Mouse (Mus musculus): ENCODE measurements around the gene Tnf. TPM values are rescaled to one million over a fixed set of nuclear protein-coding genes. Genes with fewer than 3 reads are reported as not detected.
A peak's percentile ranks its signal among the peaks of the same experiment; 100 is the strongest.

The Tnf gene
- polyA plus RNA-seq, 1 experiment = 0.15 TPM

DNA sequence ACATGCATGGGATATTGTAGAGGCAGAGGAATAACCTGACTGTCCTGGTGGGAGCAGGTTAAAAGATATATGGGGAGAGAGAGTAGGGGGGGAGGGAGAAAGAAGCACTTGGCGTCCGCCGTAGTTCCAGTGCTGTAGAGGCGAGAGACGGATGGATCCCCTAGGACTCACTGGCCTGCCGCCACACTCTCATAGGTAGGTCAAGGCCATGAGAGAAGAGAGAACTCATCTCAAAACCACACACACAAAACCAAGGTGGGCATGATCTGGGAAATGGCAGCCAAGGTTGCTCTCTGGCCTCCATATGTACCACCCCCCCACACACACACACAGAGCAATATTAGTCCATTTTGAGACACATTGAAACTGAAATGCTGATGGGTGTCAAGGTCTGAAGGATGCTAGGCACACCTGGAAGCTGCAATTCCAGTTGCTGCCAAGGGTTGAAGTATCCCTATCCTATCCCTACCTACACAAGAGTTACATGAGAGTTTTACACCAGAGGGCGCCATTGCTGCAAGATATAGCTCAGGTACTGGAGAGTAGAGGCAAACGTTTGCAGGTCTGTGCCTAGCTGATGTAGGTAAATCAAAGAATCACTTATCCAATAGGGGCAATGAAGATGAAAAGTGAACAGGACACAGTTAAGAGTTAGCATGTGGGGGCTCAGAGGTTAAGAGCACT lies 35.3 kb downstream of the Tnf start:
- TF ChIP-seq POLR2A (IDR thresholded peaks at IDR 0.05; ENCODE audit: borderline replicate concordance, extremely low read depth, insufficient read depth, insufficient read length, poor library complexity, severe bottlenecking) (no peak), CTCF (IDR thresholded peaks at IDR 0.05; ENCODE audit: borderline replicate concordance, extremely low read depth, insufficient read depth, insufficient read length) (peak; percentile 54; the same call in 1 of the 2 replicates)
- peak; percentile 89 for DNase-seq (ENCODE audit: low read depth)

DNA sequence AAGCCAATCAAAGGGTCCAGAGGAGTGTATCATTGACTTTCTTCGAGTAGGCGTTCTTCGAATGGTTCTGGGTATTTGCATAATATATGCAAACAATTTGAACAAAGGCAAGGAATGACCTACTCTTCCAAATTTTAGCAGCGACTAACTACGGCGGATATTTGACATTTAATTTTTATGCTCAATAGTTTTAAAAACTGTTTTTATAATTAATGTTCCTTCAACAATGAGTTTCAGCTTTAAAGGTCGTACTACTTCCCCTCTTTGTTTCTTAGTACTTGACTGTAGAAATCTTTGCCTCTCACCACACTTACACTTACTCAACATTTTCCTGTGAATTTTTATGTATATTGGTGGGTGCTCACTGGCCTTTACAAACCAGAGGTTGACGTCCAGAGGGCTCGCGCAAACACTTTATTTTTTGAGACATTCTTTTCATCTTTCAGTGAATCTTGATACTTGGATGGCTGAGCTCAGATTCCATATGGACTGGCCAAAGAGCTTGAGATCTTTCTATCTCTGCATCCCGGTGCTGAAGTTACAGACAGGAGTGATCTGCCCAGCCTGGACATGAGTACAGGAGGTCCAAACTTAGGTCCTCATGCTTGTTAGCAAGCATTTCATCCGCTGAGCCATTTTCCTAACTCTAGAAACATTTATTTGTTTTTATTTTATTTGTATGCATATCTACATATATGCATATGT lies 36.2 kb downstream of the Tnf start:
- peak; percentile 30 for DNase-seq (ENCODE audit: low read depth)

DNA sequence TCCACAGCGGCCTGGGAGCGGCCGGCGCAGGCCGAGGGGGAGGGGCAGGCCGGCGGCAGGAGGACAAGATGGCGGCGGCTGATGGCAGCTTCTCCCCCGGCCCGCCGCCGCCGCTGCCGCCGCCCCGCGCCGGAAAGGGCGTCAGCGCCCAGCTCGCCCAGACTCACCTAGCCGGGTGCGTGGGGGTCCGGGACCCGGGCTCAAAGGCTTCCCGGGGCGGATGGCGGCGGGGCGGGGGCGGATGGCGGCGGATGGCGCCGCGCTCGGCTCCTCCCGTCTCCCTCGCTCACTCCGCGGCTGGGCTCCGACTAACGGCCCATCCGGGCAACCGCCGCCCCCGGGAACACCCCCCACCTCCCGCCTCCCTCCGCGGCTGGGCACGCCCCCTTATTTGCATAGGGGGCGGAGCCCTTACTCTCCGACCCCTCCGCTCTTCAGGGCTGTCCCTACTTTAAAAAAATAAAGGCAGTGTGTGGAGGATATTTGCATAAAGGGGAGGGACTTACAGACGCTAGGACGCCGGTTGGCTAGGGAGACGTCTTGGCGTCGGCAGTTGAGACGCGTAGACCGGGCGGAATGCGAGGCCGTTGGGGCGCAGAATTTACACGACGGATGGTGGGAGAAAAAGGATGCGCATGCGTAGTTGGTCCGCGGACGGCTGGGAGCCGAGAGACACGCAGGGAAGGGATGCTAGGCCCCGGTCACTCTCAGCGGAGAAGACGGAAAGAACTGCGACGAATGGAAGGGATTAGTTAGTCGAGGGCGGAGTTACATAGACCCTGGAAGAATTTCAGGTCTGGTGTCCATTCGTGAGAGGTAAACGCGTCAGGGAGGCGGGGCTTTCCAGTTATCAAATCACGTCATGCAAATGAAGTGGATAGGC lies 37.0 kb downstream of the Tnf start, which contains the start of gene Prrc2a:
Prrc2a (minus strand) TSS at position 330 of the 883 bp plus-strand sequence.
- TF ChIP-seq CTCF (IDR thresholded peaks at IDR 0.05; ENCODE audit: borderline replicate concordance, extremely low read depth, insufficient read depth, insufficient read length) (no peak), POLR2A (IDR thresholded peaks at IDR 0.05; ENCODE audit: borderline replicate concordance, extremely low read depth, insufficient read depth, insufficient read length, poor library complexity, severe bottlenecking) (peak; percentile 96)
- DNase-seq (ENCODE audit: low read depth) = peak; percentile 100

More for the DNA sequence above, 36.2 kb downstream of the Tnf start:
- TF ChIP-seq POLR2A (IDR thresholded peaks at IDR 0.05; ENCODE audit: borderline replicate concordance, extremely low read depth, insufficient read depth, insufficient read length, poor library complexity, severe bottlenecking) (no peak), CTCF (IDR thresholded peaks at IDR 0.05; ENCODE audit: borderline replicate concordance, extremely low read depth, insufficient read depth, insufficient read length) (no peak)

DNA sequence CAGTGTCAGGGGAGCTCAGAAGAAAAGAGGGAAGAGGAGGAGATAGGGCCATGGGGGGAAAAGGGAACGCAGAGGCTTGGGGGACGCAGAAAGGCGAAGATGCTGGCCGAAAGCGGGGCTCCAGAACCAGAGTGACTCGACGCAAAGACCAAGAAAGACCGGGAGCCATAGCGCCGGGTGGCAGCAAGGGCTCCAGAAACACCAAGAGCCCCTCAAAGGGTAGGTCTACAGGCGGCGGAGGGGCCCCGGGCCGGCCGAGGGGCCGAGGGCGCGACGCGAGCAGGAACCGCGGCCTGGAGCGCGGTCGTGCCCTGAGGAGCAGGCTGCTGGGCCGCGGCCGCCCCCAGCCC lies 37.6 kb downstream of the Tnf start:
- TF ChIP-seq CTCF (IDR thresholded peaks at IDR 0.05; ENCODE audit: borderline replicate concordance, extremely low read depth, insufficient read depth, insufficient read length) (no peak), POLR2A (IDR thresholded peaks at IDR 0.05; ENCODE audit: borderline replicate concordance, extremely low read depth, insufficient read depth, insufficient read length, poor library complexity, severe bottlenecking) (no peak)
- peak; percentile 20 for DNase-seq (ENCODE audit: low read depth)

DNA sequence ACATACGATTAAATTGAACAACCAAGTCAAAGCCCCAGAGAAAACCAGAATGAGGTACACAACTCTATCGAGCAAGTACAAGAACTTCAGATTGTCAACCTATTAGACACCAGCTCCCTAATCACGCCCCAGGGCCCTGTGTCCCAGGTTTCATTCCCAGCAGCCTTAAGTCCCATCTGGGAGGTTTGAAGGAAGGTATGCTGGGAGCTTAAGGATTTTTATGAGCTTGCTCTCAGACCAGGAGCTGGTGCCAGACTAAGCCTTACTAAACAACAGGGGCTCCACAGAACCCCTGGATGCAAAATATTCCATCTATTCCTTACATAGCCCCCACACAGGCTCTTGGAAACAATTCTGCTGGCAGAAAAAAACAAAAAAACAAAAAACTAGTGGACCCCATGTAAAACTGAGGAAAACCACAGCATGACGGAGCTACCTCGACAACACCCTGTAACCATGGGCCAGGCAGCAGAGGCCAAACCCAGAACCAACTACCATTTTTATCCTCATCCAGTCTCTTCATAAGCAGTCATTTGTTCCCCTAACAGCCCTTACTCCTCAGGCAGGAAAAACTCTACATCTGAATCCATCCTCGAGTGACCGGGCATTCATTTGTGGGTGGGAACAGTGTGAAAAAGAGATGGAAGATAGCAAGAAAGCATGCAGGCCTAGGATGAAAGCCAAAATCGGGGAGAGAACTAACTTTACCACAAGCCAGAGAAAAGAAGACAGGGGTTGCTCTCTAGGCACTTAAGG lies 38.3 kb downstream of the Tnf start:
- no peak for TF ChIP-seq CTCF (IDR thresholded peaks at IDR 0.05; ENCODE audit: borderline replicate concordance, extremely low read depth, insufficient read depth, insufficient read length)
- no peak for TF ChIP-seq POLR2A (IDR thresholded peaks at IDR 0.05; ENCODE audit: borderline replicate concordance, extremely low read depth, insufficient read depth, insufficient read length, poor library complexity, severe bottlenecking)
- peak; percentile 28 for DNase-seq (ENCODE audit: low read depth)

DNA sequence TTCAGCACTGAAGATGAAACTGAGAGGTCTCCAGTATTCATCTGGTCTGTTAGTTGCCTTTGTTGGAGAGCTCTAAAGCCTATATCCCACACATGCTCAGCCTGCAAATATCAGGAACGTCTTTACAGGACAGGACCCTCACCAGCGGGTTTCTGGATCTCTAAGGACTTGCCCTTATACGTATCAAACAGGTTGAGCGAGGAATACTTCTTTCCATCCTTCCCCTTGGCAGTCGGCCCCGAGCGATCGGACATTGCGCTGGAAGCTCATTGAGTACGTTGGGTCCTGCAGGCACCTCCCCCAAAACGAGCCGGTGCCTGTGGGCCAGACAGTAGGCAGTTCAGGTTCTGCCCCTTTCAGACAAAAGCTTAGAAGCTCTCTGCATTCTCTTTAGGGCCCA lies 39.1 kb downstream of the Tnf start:
- DNase-seq (ENCODE audit: low read depth) = no peak
- TF ChIP-seq POLR2A (IDR thresholded peaks at IDR 0.05; ENCODE audit: borderline replicate concordance, extremely low read depth, insufficient read depth, insufficient read length, poor library complexity, severe bottlenecking) = no peak
- TF ChIP-seq CTCF (IDR thresholded peaks at IDR 0.05; ENCODE audit: borderline replicate concordance, extremely low read depth, insufficient read depth, insufficient read length) = no peak

DNA sequence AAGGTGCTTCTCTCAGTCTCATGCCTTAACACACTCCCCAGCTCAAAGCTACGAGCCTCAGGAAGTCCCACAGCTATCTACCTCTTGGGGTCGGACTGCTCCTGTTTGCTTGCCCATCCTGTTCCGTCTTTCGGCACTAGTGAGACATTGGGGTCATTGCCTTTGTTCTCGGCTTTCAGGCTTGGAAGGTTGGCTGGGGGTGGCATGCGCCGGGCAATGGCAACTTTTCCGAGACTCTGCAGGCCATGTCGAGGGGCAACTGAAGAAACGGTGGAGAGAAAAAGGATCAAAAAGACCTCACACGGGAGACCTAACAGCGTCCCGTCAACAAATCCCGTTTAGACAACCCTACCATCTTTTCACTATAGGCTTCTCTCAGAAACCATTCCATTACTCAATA lies 39.7 kb downstream of the Tnf start:
- DNase-seq (ENCODE audit: low read depth) = no peak
- TF ChIP-seq CTCF (IDR thresholded peaks at IDR 0.05; ENCODE audit: borderline replicate concordance, extremely low read depth, insufficient read depth, insufficient read length) (no peak), POLR2A (IDR thresholded peaks at IDR 0.05; ENCODE audit: borderline replicate concordance, extremely low read depth, insufficient read depth, insufficient read length, poor library complexity, severe bottlenecking) (no peak)

DNA sequence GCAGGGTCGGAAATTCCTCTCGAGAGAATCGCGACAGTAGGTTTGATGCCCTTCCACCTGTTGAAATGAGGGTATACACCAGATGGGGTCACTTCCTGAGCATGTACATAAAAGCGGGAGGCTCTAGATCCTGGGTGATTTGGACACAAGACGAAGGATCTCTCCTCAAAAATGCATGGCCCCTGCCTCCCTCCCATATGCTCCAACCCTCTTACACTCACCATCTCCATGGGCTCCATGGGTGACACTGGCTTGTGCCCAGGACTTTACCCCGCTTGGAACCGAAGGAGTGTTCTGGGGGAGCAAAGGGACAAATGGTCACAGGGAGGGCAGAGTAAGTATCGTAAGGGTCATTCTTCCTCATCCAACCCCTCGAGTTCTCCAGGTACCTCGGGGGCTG lies 40.4 kb downstream of the Tnf start:
- TF ChIP-seq POLR2A (IDR thresholded peaks at IDR 0.05; ENCODE audit: borderline replicate concordance, extremely low read depth, insufficient read depth, insufficient read length, poor library complexity, severe bottlenecking) = no peak
- DNase-seq (ENCODE audit: low read depth) = no peak

DNA sequence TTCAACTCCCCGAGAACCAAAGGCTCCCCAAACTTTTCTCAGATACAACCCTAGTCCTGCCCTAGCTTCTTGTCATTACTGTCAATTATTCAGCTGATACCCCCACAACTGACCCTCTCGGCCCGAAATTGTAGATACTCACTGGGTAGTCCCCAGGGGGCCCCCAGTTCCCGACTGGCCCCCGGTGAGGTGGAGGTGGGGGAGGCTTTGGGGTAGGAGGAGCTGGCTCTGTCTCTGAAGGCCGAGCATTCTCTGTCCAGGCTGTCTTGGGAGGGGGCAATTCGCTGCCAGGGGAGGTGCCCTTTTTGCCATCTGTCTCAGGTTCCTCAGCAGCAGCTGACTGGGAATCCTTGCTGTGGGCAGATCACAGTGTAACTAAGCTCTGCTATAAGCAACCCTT lies 42.2 kb downstream of the Tnf start:
- no peak for DNase-seq (ENCODE audit: low read depth)
- TF ChIP-seq CTCF (IDR thresholded peaks at IDR 0.05; ENCODE audit: borderline replicate concordance, extremely low read depth, insufficient read depth, insufficient read length) = no peak
- TF ChIP-seq POLR2A (IDR thresholded peaks at IDR 0.05; ENCODE audit: borderline replicate concordance, extremely low read depth, insufficient read depth, insufficient read length, poor library complexity, severe bottlenecking) = no peak

DNA sequence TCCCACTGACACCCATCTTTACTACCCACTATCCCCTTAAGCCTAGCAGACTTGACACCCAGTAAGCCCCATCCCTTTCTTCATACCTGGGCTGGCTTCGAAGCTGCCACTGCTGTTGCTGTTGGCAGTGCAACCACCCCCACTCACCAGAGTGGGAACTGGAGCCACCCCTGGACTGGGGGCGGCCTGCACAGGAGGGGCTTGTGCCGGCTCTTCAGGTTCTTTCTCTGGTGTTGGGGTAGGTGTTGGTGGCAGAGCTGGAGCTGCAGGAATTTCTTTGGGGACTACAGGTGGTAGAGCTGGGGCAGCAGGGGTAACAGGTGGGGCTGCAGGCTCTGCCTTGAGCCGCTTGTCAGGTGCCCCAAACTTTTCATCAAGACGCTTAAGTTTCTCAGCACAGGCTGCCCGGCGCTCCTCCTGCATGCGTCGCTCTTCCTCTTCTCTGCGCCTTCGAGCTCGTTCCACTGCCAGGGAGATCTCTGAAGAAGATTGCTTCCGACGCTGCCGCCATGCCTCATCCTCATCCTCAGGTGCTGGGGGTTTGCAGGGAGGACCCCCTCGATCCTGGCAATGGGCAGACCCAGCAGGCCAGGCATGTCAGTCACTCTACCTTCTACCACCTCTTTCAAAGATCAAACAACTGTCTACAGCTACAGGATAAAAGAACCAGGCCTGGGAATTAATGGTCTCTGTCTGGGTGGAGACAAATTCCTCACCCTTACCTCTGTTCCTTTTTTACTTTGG lies 42.8 kb downstream of the Tnf start:
- no peak for TF ChIP-seq POLR2A (IDR thresholded peaks at IDR 0.05; ENCODE audit: borderline replicate concordance, extremely low read depth, insufficient read depth, insufficient read length, poor library complexity, severe bottlenecking)
- TF ChIP-seq CTCF (IDR thresholded peaks at IDR 0.05; ENCODE audit: borderline replicate concordance, extremely low read depth, insufficient read depth, insufficient read length) = no peak
- no peak for DNase-seq (ENCODE audit: low read depth)

Data from brain, embryonic 14.5 days (tissue).